Mouse (Mus musculus) limb, embryonic 11.5 days (tissue): ENCODE measurements around the gene Ccdc186. TPM values are rescaled to one million over a fixed set of nuclear protein-coding genes. Genes with fewer than 3 reads are reported as not detected.
"Not testable (repeated sequence)": the region's sequence is repeated elsewhere in the genome, so short reads cannot be mapped to it uniquely, and the experiment has no call there.

ENCODE experiments used
- ATAC-seq: fragments of 200-750 bp; cut with Nextera tagmentation; 2 replicates; pipeline ENCODE4 v1.8.0; 2017; ENCODE audit warnings: low read depth; ENCODE audit not compliant: insufficient number of reproducible peaks, low FRiP score, low TSS enrichment
- DNase-seq: peaks from one replicate; pipeline ENCODE4 v3.0.0-alpha.2; 2015; ENCODE audit warnings: low spot score
- H3K27ac ChIP-seq: fragments of 300-500 bp; sonication (generic); replicated peaks from 2 replicates; pipeline ENCODE4 v1.5.1; 2014; ENCODE audit warnings: low read depth, mild to moderate bottlenecking, low read length
- H3K27me3 ChIP-seq: fragments of 300-500 bp; sonication (generic); 2 replicates; pipeline ENCODE4 v1.6.1; 2014; ENCODE audit warnings: mild to moderate bottlenecking, low read length, mixed read lengths; ENCODE audit not compliant: control insufficient read depth, insufficient read depth
- H3K36me3 ChIP-seq: fragments of 300-500 bp; sonication (generic); 2 replicates; pipeline ENCODE4 v1.6.1; 2014; ENCODE audit warnings: mild to moderate bottlenecking, low read length, moderate library complexity, mixed read lengths; ENCODE audit not compliant: control insufficient read depth, insufficient read depth
- H3K4me1 ChIP-seq: fragments of 300-500 bp; sonication (generic); 2 replicates; pipeline ENCODE4 v1.6.1; 2014; ENCODE audit warnings: low read length, mixed read lengths; ENCODE audit not compliant: control insufficient read depth, insufficient read depth
- H3K4me2 ChIP-seq: fragments of 300-500 bp; sonication (generic); 2 replicates; pipeline ENCODE4 v1.6.1; 2014; ENCODE audit warnings: low read depth, mild to moderate bottlenecking, moderate library complexity; ENCODE audit not compliant: severe bottlenecking
- H3K4me3 ChIP-seq: fragments of 300-500 bp; sonication (generic); 2 replicates; pipeline ENCODE4 v1.5.1; 2014; ENCODE audit warnings: low read depth, low read length
- H3K9ac ChIP-seq: fragments of 300-500 bp; sonication (generic); 2 replicates; pipeline ENCODE4 v1.6.1; 2014; ENCODE audit warnings: mild to moderate bottlenecking, low read length
- H3K9me3 ChIP-seq: fragments of 300-500 bp; sonication (generic); 2 replicates; pipeline ENCODE4 v1.6.1; 2016; ENCODE audit warnings: low read length; ENCODE audit not compliant: control insufficient read depth
- WGBS: fragments of 180-500 bp; shearing (Covaris S2); extraction: QIAGEN DNeasy Blood & Tissue Kit; methylation state at CpG from one replicate; pipeline ENCODE4 v1.1.7; 2014; 5-methylcytosine and 5-hydroxymethylcytosine counted together
- polyA plus RNA-seq: library from polyadenylated mRNA; unstranded; fragments of >200 nt; fragmentation: Nextera tagmentation; extraction: Ambion mirVana; gene quantifications from 2 replicates; pipeline ENCODE4 v1.2.1, GENCODE M21; 2014

Gene Ccdc186
- polyA plus RNA-seq, 1 experiment from 2014 or later, result 19.1 TPM

GRCm38 (mm10) chr19:56759740-56760139, 62.2 kb downstream of the Ccdc186 start:
- H3K4me1 ChIP-seq, result no peaks in the 10 kb centered on the region
- H3K4me2 ChIP-seq, result no peak overlapping the region
- H3K36me3 ChIP-seq, result no peaks in the 10 kb centered on the region
- ATAC-seq, result no peak
- WGBS, result 92% methylated on average over 4 of the region's 4 CpGs
- no peak for DNase-seq
- H3K9ac ChIP-seq, result no peak overlapping the region
- H3K4me3 ChIP-seq, result no peak overlapping the region
- H3K27ac ChIP-seq, result no peak overlapping the region
- H3K27me3 ChIP-seq, result no peaks in the 10 kb centered on the region
- H3K9me3 ChIP-seq, result no peaks in the 10 kb centered on the region

- Histone ChIP-seq H3K4me2 (no peak overlapping the region), H3K9me3 (no peaks in the 10 kb centered on the region), H3K4me1 (no peaks in the 10 kb centered on the region), H3K36me3 (no peaks in the 10 kb centered on the region), H3K4me3 (no peak overlapping the region), H3K27ac (no peak overlapping the region), H3K27me3 (no peaks in the 10 kb centered on the region), H3K9ac (no peak overlapping the region)
- 91% methylated on average over 2 of the region's 2 CpGs for whole genome bisulfite sequencing
- ATAC-seq, result no peak
- DNase-seq, result no peak
These were observed 63.7 kb downstream of the Ccdc186 start for GRCm38 (mm10) chr19:56758311-56758710.

- Histone ChIP-seq H3K9ac (no peak overlapping the region), H3K27me3 (no peaks in the 10 kb centered on the region), H3K4me2 (no peak overlapping the region), H3K4me1 (no peaks in the 10 kb centered on the region), H3K4me3 (no peak overlapping the region), H3K27ac (no peak overlapping the region), H3K36me3 (no peaks in the 10 kb centered on the region), H3K9me3 (no peaks in the 10 kb centered on the region)
- ATAC-seq, result no peak
- WGBS, result 84% methylated on average over 10 of the region's 10 CpGs
- DNase-seq, result no peak
These were observed 65.6 kb downstream of the Ccdc186 start for GRCm38 (mm10) chr19:56756412-56756811.

- H3K4me3 ChIP-seq, DNase-seq, H3K9me3 ChIP-seq, H3K4me2 ChIP-seq, H3K4me1 ChIP-seq, H3K9ac ChIP-seq, H3K27ac ChIP-seq, H3K36me3 ChIP-seq, ATAC-seq, H3K27me3 ChIP-seq: not testable (repeated sequence)
- 94% methylated on average over 2 of the region's 2 CpGs for WGBS
These were observed 67.5 kb downstream of the Ccdc186 start for GRCm38 (mm10) chr19:56754456-56754855.

- Histone ChIP-seq H3K36me3 (no peaks in the 10 kb centered on the region), H3K9me3 (no peaks in the 10 kb centered on the region), H3K9ac (no peak overlapping the region), H3K27me3 (no peaks in the 10 kb centered on the region), H3K27ac (no peak overlapping the region), H3K4me3 (no peak overlapping the region), H3K4me2 (no peak overlapping the region), H3K4me1 (peaks cover 2% of the 10 kb centered on the region; the same call in 1 of the 2 replicates)
- WGBS, result 54% methylated on average over 4 of the region's 4 CpGs
- DNase-seq (no peak), ATAC-seq (no peak)
These were observed 71.3 kb downstream of the Ccdc186 start for GRCm38 (mm10) chr19:56750709-56751108.

- Histone ChIP-seq H3K9me3 (no peaks in the 10 kb centered on the region), H3K4me2 (no peak overlapping the region), H3K36me3 (no peaks in the 10 kb centered on the region), H3K4me1 (peaks cover 2% of the 10 kb centered on the region; the same call in 1 of the 2 replicates), H3K27ac (no peak overlapping the region), H3K4me3 (no peak overlapping the region), H3K27me3 (no peaks in the 10 kb centered on the region), H3K9ac (no peak overlapping the region)
- ATAC-seq (no peak), DNase-seq (peak; percentile 37)
- 28% methylated on average over 3 of the region's 3 CpGs for WGBS
These were observed 72.6 kb downstream of the Ccdc186 start for GRCm38 (mm10) chr19:56749343-56749742.

- Histone ChIP-seq H3K27me3 (no peaks in the 10 kb centered on the region), H3K9ac (no peak overlapping the region), H3K9me3 (no peaks in the 10 kb centered on the region), H3K4me1 (peaks cover 2% of the 10 kb centered on the region; the same call in 1 of the 2 replicates), H3K4me3 (no peak overlapping the region), H3K36me3 (no peaks in the 10 kb centered on the region), H3K27ac (no peak overlapping the region), H3K4me2 (no peak overlapping the region)
- 88% methylated on average over 10 of the region's 10 CpGs for WGBS
- no peak for DNase-seq
- no peak for ATAC-seq
These were observed 74.1 kb downstream of the Ccdc186 start for GRCm38 (mm10) chr19:56747878-56748277.

- H3K27me3 ChIP-seq, result no peaks in the 10 kb centered on the region
- H3K36me3 ChIP-seq, result no peaks in the 10 kb centered on the region
- WGBS, result 88% methylated on average over 9 of the region's 9 CpGs
- H3K4me1 ChIP-seq, result peaks cover 2% of the 10 kb centered on the region; the same call in 1 of the 2 replicates
- ATAC-seq (no peak), DNase-seq (no peak)
- H3K4me3 ChIP-seq, result no peak overlapping the region
- no peaks in the 10 kb centered on the region for H3K9me3 ChIP-seq
- H3K9ac ChIP-seq, result no peak overlapping the region
- H3K27ac ChIP-seq, result no peak overlapping the region
- no peak overlapping the region for H3K4me2 ChIP-seq
These were observed 75.4 kb downstream of the Ccdc186 start for GRCm38 (mm10) chr19:56746618-56747017.

- Histone ChIP-seq H3K4me3 (no peak overlapping the region), H3K4me1 (peaks cover 2% of the 10 kb centered on the region; the same call in 1 of the 2 replicates), H3K36me3 (no peaks in the 10 kb centered on the region), H3K4me2 (no peak overlapping the region), H3K27ac (no peak overlapping the region), H3K27me3 (no peaks in the 10 kb centered on the region), H3K9me3 (no peaks in the 10 kb centered on the region), H3K9ac (no peak overlapping the region)
- 76% methylated on average over 6 of the region's 6 CpGs for WGBS
- DNase-seq, result no peak
- ATAC-seq, result no peak
These were observed 76.5 kb downstream of the Ccdc186 start for GRCm38 (mm10) chr19:56745528-56745927.
